Mouse (Mus musculus) testis, adult 10 weeks (tissue): ENCODE measurements around the gene A030014E15Rik. TPM values are rescaled to one million over a fixed set of nuclear protein-coding genes. Genes with fewer than 3 reads are reported as not detected.

ENCODE experiments used
- polyA plus RNA-seq: library from polyadenylated mRNA; stranded (reverse); fragments of 350-450 nt; fragmentation: Illumina TruSeq; extraction: RNeasy Lipid Tissue Mini Kit (QIAGEN cat#74804); gene quantifications from one replicate; pipeline ENCODE4 v1.2.3, GENCODE M21; 2014; ENCODE audit warnings: low read depth, low replicate concordance

The A030014E15Rik gene
- polyA plus RNA-seq = not detected

GRCm38 (mm10) chr1:82924650-82925049, at the start of gene A030014E15Rik:
Gene A030014E15Rik, plus strand, starts transcription at chr1:82924917.

GRCm38 (mm10) chr1:82913025-82913424, 11.7 kb upstream of the A030014E15Rik start, which contains the start of gene A030005L19Rik:
Gene A030005L19Rik, plus strand, starts transcription at chr1:82913325.

GRCm38 (mm10) chr1:82931326-82931725, 6.6 kb downstream of the A030014E15Rik start, which contains the start of gene Gm6217:
Gene Gm6217, minus strand, starts transcription at chr1:82931399.

GRCm38 (mm10) chr1:82943295-82943694, 18.6 kb downstream of the A030014E15Rik start, which contains the start of gene A030003K21Rik:
Gene A030003K21Rik, minus strand, starts transcription at chr1:82943388.

GRCm38 (mm10) chr1:82955913-82956312, 31.2 kb downstream of the A030014E15Rik start, which contains the start of gene Gm7544:
Gene Gm7544, minus strand, starts transcription at chr1:82956013.

GRCm38 (mm10) chr1:82959870-82960385, 35.2 kb downstream of the A030014E15Rik start, which contains the start of gene Gm47955:
Gene Gm47955, plus strand, starts transcription at chr1:82960286.

Other genes with a start within 250 kb of the A030014E15Rik start
- 614 TPM for gene Mff, start 200.0 kb upstream of the A030014E15Rik start, polyA plus RNA-seq
- 0.22 TPM for gene Tm4sf20, start 156.5 kb upstream of the A030014E15Rik start, polyA plus RNA-seq
- gene Gm47791, start 153.7 kb upstream of the A030014E15Rik start, polyA plus RNA-seq = not detected
- 189 TPM for gene Agfg1, start 85.4 kb upstream of the A030014E15Rik start, polyA plus RNA-seq
- 0.87 TPM for gene A030005L19Rik, start 11.6 kb upstream of the A030014E15Rik start, polyA plus RNA-seq
- gene Gm6217, start 6.5 kb downstream of the A030014E15Rik start, polyA plus RNA-seq = not detected
- not detected for gene A030003K21Rik, start 18.5 kb downstream of the A030014E15Rik start, polyA plus RNA-seq
- gene Gm7544, start 31.1 kb downstream of the A030014E15Rik start, polyA plus RNA-seq = not detected
- not detected for gene Gm47955, start 35.4 kb downstream of the A030014E15Rik start, polyA plus RNA-seq
- not detected for gene Gm47959, start 75.6 kb downstream of the A030014E15Rik start, polyA plus RNA-seq
- 0.38 TPM for gene Slc19a3, start 113.5 kb downstream of the A030014E15Rik start, polyA plus RNA-seq
- gene Krtap28-10, start 117.6 kb downstream of the A030014E15Rik start, polyA plus RNA-seq = not detected
- gene Gm47969, start 120.0 kb downstream of the A030014E15Rik start, polyA plus RNA-seq = not detected
- not detected for gene A030005K14Rik, start 134.5 kb downstream of the A030014E15Rik start, polyA plus RNA-seq
- not detected for gene Krtap28-13, start 136.0 kb downstream of the A030014E15Rik start, polyA plus RNA-seq
- not detected for gene Ccl20, start 191.8 kb downstream of the A030014E15Rik start, polyA plus RNA-seq
- 51.0 TPM for gene Daw1, start 234.8 kb downstream of the A030014E15Rik start, polyA plus RNA-seq